ENCODE assay signal across 8 mouse cellular contexts in the genomic region with DNA sequence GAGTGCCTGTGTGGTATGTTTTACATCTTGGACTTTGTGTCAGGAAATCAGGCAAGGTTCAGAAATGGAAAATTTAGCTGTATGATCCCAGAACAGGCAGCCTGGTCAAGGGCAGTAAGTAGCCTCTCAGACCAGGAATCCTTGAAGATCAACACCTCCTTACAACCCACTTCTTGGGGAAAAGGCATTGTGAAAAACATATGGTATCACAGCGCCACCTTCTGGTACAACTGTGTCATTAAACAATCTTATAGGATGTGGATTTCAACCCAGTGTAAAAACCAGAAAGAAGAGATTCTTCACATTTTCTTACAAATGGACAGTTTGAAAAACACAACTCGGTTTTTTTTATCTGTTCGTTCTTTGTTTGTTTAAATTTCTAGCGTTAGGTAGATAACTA.
A peak's percentile ranks its signal among the peaks of the same experiment; 100 is the strongest.
DNase-seq lines count a peak whose midpoint lies in the region; ATAC-seq and TF ChIP-seq lines count a peak whose summit lies in the region.
"Had no signal": no experiment of that assay in that cellular context is flagged by ENCODE, and none has a peak within 500 bp of the region (broad histone marks: within the 10 kb centered on the region; RNA-seq: fewer than 3 reads in every experiment).

No protein-coding gene starts in this region.

- no peaks in the 10 kb centered on the region for H3K9me3 ChIP-seq in kidney, embryonic 14.5 days (ENCODE audit: control insufficient read depth, low read length)
- no peaks in the 10 kb centered on the region for H3K9me3 ChIP-seq in ES-E14 (ENCODE audit: control insufficient read depth, insufficient read depth, low read depth, low read length)
- H3K9me3 ChIP-seq in embryonic facial prominence, embryonic 11.5 days (replicated peaks; ENCODE audit: control insufficient read depth, low read length) = no peaks in the 10 kb centered on the region
- no peaks in the 10 kb centered on the region for H3K9me3 ChIP-seq in lung, embryonic 16.5 days (ENCODE audit: control insufficient read depth, low read length)
- H3K9me3 ChIP-seq: limb, embryonic 12.5 days had no signal

- WGBS in kidney, embryonic 14.5 days = 13% methylated on average over 4 of the region's 4 CpGs
- whole genome bisulfite sequencing in embryonic facial prominence, embryonic 11.5 days = 8% methylated on average over 4 of the region's 4 CpGs
- WGBS in lung, embryonic 16.5 days = 3% methylated on average over 4 of the region's 4 CpGs

- H3K36me3 ChIP-seq in kidney, embryonic 14.5 days (ENCODE audit: control insufficient read depth, insufficient read depth, low read length) = no peaks in the 10 kb centered on the region
- H3K36me3 ChIP-seq in ES-E14 (ENCODE audit: control insufficient read depth, insufficient read depth, low read length, poor library complexity, severe bottlenecking) = no peaks in the 10 kb centered on the region
- no peaks in the 10 kb centered on the region for H3K36me3 ChIP-seq in embryonic facial prominence, embryonic 11.5 days (replicated peaks; ENCODE audit: control insufficient read depth, insufficient read depth, low read depth, low read length)
- no peaks in the 10 kb centered on the region for H3K36me3 ChIP-seq in lung, embryonic 16.5 days (ENCODE audit: control insufficient read depth, insufficient read depth, low read length)
- H3K36me3 ChIP-seq: limb, embryonic 12.5 days had no signal

- H3K9ac ChIP-seq in kidney, embryonic 14.5 days (ENCODE audit: low read depth, low read length) = no peak overlapping the region
- no peak overlapping the region for H3K9ac ChIP-seq in ES-E14 (ENCODE audit: insufficient read depth, low read depth, low read length, poor library complexity, severe bottlenecking)
- H3K9ac ChIP-seq in embryonic facial prominence, embryonic 11.5 days (replicated peaks; ENCODE audit: low read length) = no peak overlapping the region
- H3K9ac ChIP-seq in lung, embryonic 16.5 days (ENCODE audit: low read length) = no peak overlapping the region
- H3K9ac ChIP-seq: limb, embryonic 12.5 days had no signal

- peaks cover 7% of the 10 kb centered on the region; the same call in 1 of the 2 replicates for H3K4me1 ChIP-seq in kidney, embryonic 14.5 days (ENCODE audit: control insufficient read depth, insufficient read depth, low read length)
- no peaks in the 10 kb centered on the region for H3K4me1 ChIP-seq in ES-E14 (ENCODE audit: control insufficient read depth in 2 of 2, insufficient read depth in 2 of 2, low read length in 2 of 2, poor library complexity in 1 of 2)
- H3K4me1 ChIP-seq in embryonic facial prominence, embryonic 11.5 days (ENCODE audit: control insufficient read depth, insufficient read depth, low read length) = no peaks in the 10 kb centered on the region
- peaks cover 11% of the 10 kb centered on the region; the same call in 1 of the 2 replicates for H3K4me1 ChIP-seq in lung, embryonic 16.5 days (replicated peaks; ENCODE audit: control insufficient read depth, insufficient read depth, low read length)

- no peak overlapping the region for H3K4me3 ChIP-seq in kidney, embryonic 14.5 days (ENCODE audit: low read length)
- no peak overlapping the region for H3K4me3 ChIP-seq in ES-E14 (ENCODE audit: insufficient read depth in 1 of 2, low read depth in 1 of 2, low read length in 2 of 2, poor library complexity in 1 of 2, severe bottlenecking in 1 of 2)
- H3K4me3 ChIP-seq in embryonic facial prominence, embryonic 11.5 days (ENCODE audit: low read depth, low read length) = no peak overlapping the region
- no peak overlapping the region for H3K4me3 ChIP-seq in lung, embryonic 16.5 days (ENCODE audit: low read length)
- H3K4me3 ChIP-seq: limb, embryonic 12.5 days had no signal

- no peak overlapping the region for H3K27ac ChIP-seq in kidney, embryonic 14.5 days (ENCODE audit: low read depth, low read length)
- no peak overlapping the region for H3K27ac ChIP-seq in ES-E14 (ENCODE audit: insufficient read depth, low read depth, low read length, poor library complexity, severe bottlenecking)
- H3K27ac ChIP-seq in embryonic facial prominence, embryonic 11.5 days (replicated peaks; ENCODE audit: low read depth, low read length) = no peak overlapping the region
- H3K27ac ChIP-seq in lung, embryonic 16.5 days (ENCODE audit: low read length) = no peak overlapping the region
- H3K27ac ChIP-seq: limb, embryonic 12.5 days had no signal

- in situ Hi-C loops in ES-E14 (cut with MboI; ENCODE audit: low sequenced_read_pairs in 2 of 2, unreplicated experiment in 2 of 2) = loop anchor here in 1 of 2 experiments (25.0 kb wide), 1 partner anchor 374 kb away; no protein-coding TSS in a partner anchor

- no peaks in the 10 kb centered on the region for H3K27me3 ChIP-seq in kidney, embryonic 14.5 days (ENCODE audit: control insufficient read depth, insufficient read depth, low read length)
- no peaks in the 10 kb centered on the region for H3K27me3 ChIP-seq in embryonic facial prominence, embryonic 11.5 days (ENCODE audit: control insufficient read depth, insufficient read depth, low read length)
- H3K27me3 ChIP-seq in lung, embryonic 16.5 days (ENCODE audit: control insufficient read depth, insufficient read depth, low read depth, low read length) = no peaks in the 10 kb centered on the region

- no peak overlapping the region for H3K4me2 ChIP-seq in kidney, embryonic 14.5 days (replicated peaks; ENCODE audit: low read depth, low read length)
- H3K4me2 ChIP-seq in embryonic facial prominence, embryonic 11.5 days (ENCODE audit: low read depth, low read length) = no peak overlapping the region
- H3K4me2 ChIP-seq in lung, embryonic 16.5 days (ENCODE audit: low read depth, low read length) = no peak overlapping the region
- H3K4me2 ChIP-seq: limb, embryonic 12.5 days had no signal

- no peak; the same call in 1 of the 2 replicates for ATAC-seq in kidney, embryonic 14.5 days (ENCODE audit: low FRiP score, low TSS enrichment)
- ATAC-seq in embryonic facial prominence, embryonic 11.5 days (replicated peaks; ENCODE audit: insufficient number of reproducible peaks, low FRiP score, low TSS enrichment, low read depth) = no peak
- ATAC-seq in lung, embryonic 16.5 days (ENCODE audit: low read depth) = peak; percentile 30; the same call in 1 of the 2 replicates

- DNase-seq in kidney, adult 18-20 months = peak; percentile 13
- DNase-seq in A20 (ENCODE audit: low read depth, low spot score) = peak; percentile 52
- peak; percentile 51 for DNase-seq in ES-E14 (ENCODE audit: low read depth, low spot score)
- peak; percentile 76 for DNase-seq in embryonic facial prominence, embryonic 11.5 days (ENCODE audit: low spot score)
- DNase-seq in spleen, adult 12 weeks (ENCODE audit: low spot score) = no peak

TF ChIP-seq in ES-E14, 5 proteins besides CTCF, POLR2A, EP300 and RAD21:
- TF ChIP-seq MAFK (IDR thresholded peaks at IDR 0.05; ENCODE audit: insufficient read depth, low read depth, low read length) = no peak
- TF ChIP-seq CHD2 (IDR thresholded peaks at IDR 0.05; ENCODE audit: low read depth, low read length) = no peak
- peak; percentile 70; the same call in 1 of the 2 replicates for TF ChIP-seq ZC3H11A (IDR thresholded peaks at IDR 0.05; ENCODE audit: borderline replicate concordance, low read depth, low read length)
- no peak for TF ChIP-seq HCFC1 (IDR thresholded peaks at IDR 0.05; ENCODE audit: borderline replicate concordance, insufficient read depth, low read length)
- TF ChIP-seq ZNF384 (IDR thresholded peaks at IDR 0.05; ENCODE audit: low read depth, low read length) = no peak
TF ChIP-seq in ES-E14: peak in this region for 1.
